Mouse (Mus musculus) megakaryocyte progenitor cell, adult 5-6 weeks (primary cell): ENCODE data around the gene Hsd17b7. TPM values are rescaled to one million over a fixed set of nuclear protein-coding genes. Genes with fewer than 3 reads are reported as not detected.
"Not testable (repeated sequence)": the region's sequence is repeated elsewhere in the genome, so short reads cannot be mapped to it uniquely, and the experiment has no call there.

ENCODE experiments used
- ATAC-seq: replicated peaks from 2 replicates; pipeline ENCODE4 v1.8.0; 2016; ENCODE audit warnings: mild to moderate bottlenecking, moderate TSS enrichment, inconsistent platforms; ENCODE audit not compliant: poor library complexity
- total RNA-seq, 2 experiments: library from RNA; stranded (forward) in 1 of 2; stranded (reverse) in 1 of 2; fragments of 157-497, 149-512 nt in 1 of 2; fragments of 200-1000 nt in 1 of 2; gene quantifications; 2 replicates each; pipeline versions ENCODE4 v1.2.3 to v1.2.4; 2015 to 2017

Gene Hsd17b7
- total RNA-seq (2015) (2.6 and 4.7 TPM in 2 replicates), total RNA-seq (2017) (3.0 and 3.1 TPM in 2 replicates)

GRCm38 (mm10) chr1:169968792-169969515, at the start of gene Hsd17b7:
Gene Hsd17b7, minus strand, starts transcription at chr1:169969241.
- ATAC-seq: peak; percentile 95

- ATAC-seq: no peak
Measured at GRCm38 (mm10) chr1:170014784-170015183, 45.7 kb upstream of the Hsd17b7 start.

- no peak for ATAC-seq
Measured at GRCm38 (mm10) chr1:170010716-170011505, 41.9 kb upstream of the Hsd17b7 start.

- ATAC-seq: no peak
Measured at GRCm38 (mm10) chr1:170009296-170009695, 40.3 kb upstream of the Hsd17b7 start.

- no peak for ATAC-seq
Measured at GRCm38 (mm10) chr1:170008432-170009220, 39.6 kb upstream of the Hsd17b7 start.

GRCm38 (mm10) chr1:170006516-170006915, 37.5 kb upstream of the Hsd17b7 start:
- ATAC-seq: no peak

- no peak for ATAC-seq
Measured at GRCm38 (mm10) chr1:170005297-170005696, 36.3 kb upstream of the Hsd17b7 start.

- ATAC-seq: not testable (repeated sequence)
Measured at GRCm38 (mm10) chr1:169993901-169994300, 24.9 kb upstream of the Hsd17b7 start.

GRCm38 (mm10) chr1:169986166-169986565, 17.1 kb upstream of the Hsd17b7 start:
- ATAC-seq: no peak

- no peak for ATAC-seq
Measured at GRCm38 (mm10) chr1:169977621-169978020, 8.6 kb upstream of the Hsd17b7 start.

GRCm38 (mm10) chr1:169971998-169972397, 3.0 kb upstream of the Hsd17b7 start:
- ATAC-seq: no peak

GRCm38 (mm10) chr1:169970936-169971335, 1.9 kb upstream of the Hsd17b7 start:
- no peak for ATAC-seq

GRCm38 (mm10) chr1:169969516-169969886, 460 bp upstream of the Hsd17b7 start:
- ATAC-seq: peak; percentile 32

GRCm38 (mm10) chr1:169953106-169953505, 15.9 kb downstream of the Hsd17b7 start:
- no peak for ATAC-seq

GRCm38 (mm10) chr1:169952636-169953035, 16.4 kb downstream of the Hsd17b7 start:
- ATAC-seq: no peak

GRCm38 (mm10) chr1:169951561-169951960, 17.5 kb downstream of the Hsd17b7 start:
- ATAC-seq: no peak

GRCm38 (mm10) chr1:169950651-169951050, 18.4 kb downstream of the Hsd17b7 start:
- peak; percentile 87 for ATAC-seq

GRCm38 (mm10) chr1:169949981-169950380, 19.1 kb downstream of the Hsd17b7 start:
- ATAC-seq: no peak

GRCm38 (mm10) chr1:169948866-169949265, 20.2 kb downstream of the Hsd17b7 start:
- ATAC-seq: no peak

- ATAC-seq: no peak
Measured at GRCm38 (mm10) chr1:169948280-169948679, 20.8 kb downstream of the Hsd17b7 start.

- no peak for ATAC-seq
Measured at GRCm38 (mm10) chr1:169947654-169948053, 21.4 kb downstream of the Hsd17b7 start.
